Mouse (Mus musculus) intestine, postnatal 0 days (tissue): ENCODE measurements around the gene Washc2. TPM values are rescaled to one million over a fixed set of nuclear protein-coding genes. Genes with fewer than 3 reads are reported as not detected.

Source experiments
- ATAC-seq: fragments of 200-750 bp; cut with Nextera tagmentation; 2 replicates; pipeline ENCODE4 v1.8.0; 2017; ENCODE audit warnings: mild to moderate bottlenecking, moderate TSS enrichment, moderate library complexity
- H3K27ac ChIP-seq: fragments of 300-500 bp; sonication (generic); 2 replicates; pipeline ENCODE4 v1.5.1; 2014; ENCODE audit warnings: mild to moderate bottlenecking, low read depth, low read length, moderate library complexity
- H3K27me3 ChIP-seq: fragments of 300-500 bp; sonication (generic); replicated peaks from 2 replicates; pipeline ENCODE4 v1.6.1; 2014; ENCODE audit warnings: low read length, mixed read lengths; ENCODE audit not compliant: control insufficient read depth, insufficient read depth
- H3K36me3 ChIP-seq: fragments of 300-500 bp; sonication (generic); 2 replicates; pipeline ENCODE4 v1.6.1; 2014; ENCODE audit warnings: mild to moderate bottlenecking, moderate library complexity; ENCODE audit not compliant: control insufficient read depth, insufficient read depth
- H3K4me1 ChIP-seq: fragments of 300-500 bp; sonication (generic); replicated peaks from 2 replicates; pipeline ENCODE4 v1.6.1; 2014; ENCODE audit warnings: antibody characterized with exemption, low read length, mixed read lengths; ENCODE audit not compliant: control insufficient read depth, insufficient read depth
- H3K4me2 ChIP-seq: fragments of 300-500 bp; sonication (generic); replicated peaks from 2 replicates; pipeline ENCODE4 v1.6.1; 2014; ENCODE audit warnings: low read depth, mild to moderate bottlenecking, moderate library complexity
- H3K4me3 ChIP-seq: fragments of 300-500 bp; sonication (generic); 2 replicates; pipeline ENCODE4 v1.5.1; 2014; ENCODE audit warnings: low read depth, low read length
- H3K9ac ChIP-seq: fragments of 300-500 bp; sonication (generic); 2 replicates; pipeline ENCODE4 v1.6.1; 2014; ENCODE audit warnings: mild to moderate bottlenecking, low read depth, low read length
- H3K9me3 ChIP-seq: fragments of 300-500 bp; sonication (generic); 2 replicates; pipeline ENCODE4 v1.6.1; 2016; ENCODE audit warnings: mixed run types; ENCODE audit not compliant: control insufficient read depth
- CTCF ChIP-seq: sonication (generic); IDR thresholded peaks from 2 replicates; pipeline ENCODE4 v1.5.1; 2016; ENCODE audit warnings: low read depth, mild to moderate bottlenecking, control low read depth, antibody characterized with exemption, moderate library complexity
- whole genome bisulfite sequencing: fragments of 180-500 bp; shearing (Covaris S2); extraction: QIAGEN DNeasy Blood & Tissue Kit; methylation state at CpG from one replicate; pipeline ENCODE4 v1.1.7; 2014; 5-methylcytosine and 5-hydroxymethylcytosine counted together
- polyA plus RNA-seq: library from polyadenylated mRNA; unstranded; fragments of >200 nt; fragmentation: Nextera tagmentation; extraction: Ambion mirVana; gene quantifications from 2 replicates; pipeline ENCODE4 v1.2.1, GENCODE M21; 2015

The Washc2 gene
- polyA plus RNA-seq, 1 experiment from 2014 or later = 37.3 TPM

- peaks cover 75% of the 10 kb centered on the region for H3K36me3 ChIP-seq
- no peak overlapping the region for H3K4me2 ChIP-seq
- no peaks in the 10 kb centered on the region for H3K4me1 ChIP-seq
- H3K9me3 ChIP-seq = no peaks in the 10 kb centered on the region
- 79% methylated on average over 2 of the region's 2 CpGs for WGBS
- H3K4me3 ChIP-seq = no peak overlapping the region
- no peak overlapping the region for H3K27ac ChIP-seq
- H3K9ac ChIP-seq = no peak overlapping the region
- H3K27me3 ChIP-seq = no peaks in the 10 kb centered on the region
- TF ChIP-seq CTCF = no peak
- ATAC-seq = no peak
Measured at GRCm38 (mm10) chr6:116240371-116240770, 32.5 kb downstream of the Washc2 start.

GRCm38 (mm10) chr6:116259649-116260048 lies 51.8 kb downstream of the Washc2 start:
- no peak for TF ChIP-seq CTCF
- no peaks in the 10 kb centered on the region for H3K4me1 ChIP-seq
- no peaks in the 10 kb centered on the region for H3K27me3 ChIP-seq
- ATAC-seq = no peak
- H3K36me3 ChIP-seq = peaks cover 58% of the 10 kb centered on the region
- 95% methylated on average over 4 of the region's 4 CpGs for WGBS
- no peaks in the 10 kb centered on the region for H3K9me3 ChIP-seq
- H3K9ac ChIP-seq = no peak overlapping the region
- H3K27ac ChIP-seq = no peak overlapping the region
- no peak overlapping the region for H3K4me2 ChIP-seq
- H3K4me3 ChIP-seq = no peak overlapping the region

- Histone ChIP-seq H3K9me3 (no peaks in the 10 kb centered on the region), H3K4me3 (no peak overlapping the region), H3K9ac (no peak overlapping the region), H3K4me1 (no peaks in the 10 kb centered on the region), H3K36me3 (peaks cover 50% of the 10 kb centered on the region), H3K27ac (no peak overlapping the region), H3K27me3 (no peaks in the 10 kb centered on the region), H3K4me2 (no peak overlapping the region)
- ATAC-seq = no peak
- WGBS = 88% methylated on average over 5 of the region's 5 CpGs
- TF ChIP-seq CTCF = no peak
Measured at GRCm38 (mm10) chr6:116260481-116260880, 52.6 kb downstream of the Washc2 start.

- Histone ChIP-seq H3K9ac (no peak overlapping the region), H3K27ac (no peak overlapping the region), H3K9me3 (no peaks in the 10 kb centered on the region), H3K36me3 (peaks cover 31% of the 10 kb centered on the region), H3K27me3 (no peaks in the 10 kb centered on the region), H3K4me1 (no peaks in the 10 kb centered on the region), H3K4me3 (no peak overlapping the region), H3K4me2 (no peak overlapping the region)
- no peak for ATAC-seq
- no peak for TF ChIP-seq CTCF
- WGBS = 89% methylated on average over 1 of the region's 1 CpGs
Measured at GRCm38 (mm10) chr6:116262824-116263223, 55.0 kb downstream of the Washc2 start.

- Histone ChIP-seq H3K36me3 (peaks cover 21% of the 10 kb centered on the region), H3K9me3 (no peaks in the 10 kb centered on the region), H3K4me2 (peak within 1 kb of the TSS; percentile 86), H3K27me3 (no peaks in the 10 kb centered on the region), H3K4me3 (peak within 1 kb of the TSS; percentile 51), H3K4me1 (no peaks in the 10 kb centered on the region), H3K27ac (no peak within 1 kb of the TSS), H3K9ac (peak within 1 kb of the TSS; percentile 52)
- ATAC-seq = peak; percentile 95
- no peak for TF ChIP-seq CTCF
- WGBS = under 1% methylated on average over 58 of the region's 67 CpGs
Measured at GRCm38 (mm10) chr6:116264018-116264651, 56.3 kb downstream of the Washc2 start, which contains the start of gene Zfand4. Gene Zfand4, plus strand, starts transcription at chr6:116264222.

- WGBS = 87% methylated on average over 11 of the region's 11 CpGs
- no peak for TF ChIP-seq CTCF
- Histone ChIP-seq H3K4me1 (no peaks in the 10 kb centered on the region), H3K36me3 (peaks cover 17% of the 10 kb centered on the region), H3K4me3 (no peak overlapping the region; the same call in 1 of the 2 replicates), H3K4me2 (no peak overlapping the region), H3K9me3 (no peaks in the 10 kb centered on the region), H3K27me3 (no peaks in the 10 kb centered on the region), H3K9ac (no peak overlapping the region), H3K27ac (no peak overlapping the region)
- ATAC-seq = no peak
Measured at GRCm38 (mm10) chr6:116264836-116265235, 57.0 kb downstream of the Washc2 start.
